Mouse (Mus musculus) gastrocnemius, postnatal 10 days (tissue): Measurements from ENCODE around the gene Plekha6. TPM values are rescaled to one million over a fixed set of nuclear protein-coding genes. Genes with fewer than 3 reads are reported as not detected.

Source experiments
- DNase-seq: peaks from one replicate; pipeline ENCODE4 v3.0.0; 2021; ENCODE audit warnings: mixed read lengths
- total RNA-seq, 2 experiments: library from RNA; stranded (reverse); gene quantifications; 2 replicates each; pipeline ENCODE4 v1.2.3; 2021

Plekha6 gene
- total RNA-seq, 2 experiments from 2014 or later, result 17.2 to 23.3 TPM

DNA sequence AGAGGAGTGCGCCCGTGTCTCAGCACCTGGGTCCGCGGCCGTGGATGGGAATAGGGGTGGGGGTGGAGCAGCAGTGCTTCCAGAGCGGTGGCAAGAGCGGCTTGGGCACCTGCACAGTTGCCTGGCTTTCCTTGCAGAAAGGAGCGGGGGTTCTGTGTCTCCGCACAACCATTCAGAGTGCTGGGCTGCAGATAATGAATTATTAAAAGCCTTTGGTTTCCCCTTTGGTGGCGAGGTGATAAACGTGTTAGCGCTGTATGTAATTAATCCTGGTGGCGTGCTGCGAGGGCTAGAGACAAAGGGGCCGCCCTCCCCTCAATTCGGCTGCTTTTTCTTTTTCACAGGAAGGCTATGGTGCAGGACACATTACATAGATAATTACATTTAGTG lies 18.7 kb downstream of the Plekha6 start:
- DNase-seq, result no peak

DNA sequence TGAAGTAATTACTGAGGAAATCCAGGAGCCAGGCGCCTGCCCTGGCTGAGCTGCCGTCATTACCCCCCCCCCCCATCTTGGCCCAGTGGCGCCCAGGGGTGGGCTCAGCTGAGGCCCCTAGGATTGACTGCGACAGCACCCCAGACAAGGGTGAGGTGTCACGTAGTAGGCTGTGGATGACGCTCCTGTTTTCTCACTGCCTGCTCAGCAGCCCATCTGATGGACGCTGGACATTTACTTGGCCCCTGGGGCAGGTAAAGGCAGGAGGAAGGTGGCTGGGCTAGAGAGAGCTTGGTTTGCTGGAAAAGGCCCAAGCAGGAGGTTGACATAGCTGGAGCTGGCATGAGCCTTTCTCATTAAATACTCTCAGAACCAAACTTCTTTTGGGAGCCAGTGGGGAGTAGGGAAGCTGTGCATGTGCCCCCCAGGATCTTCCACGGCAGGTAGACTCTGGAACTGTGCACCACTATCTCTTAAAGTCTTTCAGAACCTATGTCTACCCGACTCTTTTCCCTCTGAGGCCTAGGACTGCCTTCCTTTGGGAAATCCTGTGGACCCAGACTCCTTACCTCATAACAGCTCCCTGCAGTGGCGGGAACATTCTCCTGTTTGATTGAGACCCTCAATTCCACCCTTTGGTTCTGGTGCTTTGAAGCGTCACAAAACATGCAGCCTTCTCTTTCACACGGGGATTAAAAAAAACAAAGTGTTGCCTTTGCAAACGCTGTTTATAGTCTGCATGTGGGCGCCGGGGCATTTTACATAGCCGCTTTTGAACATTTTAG lies 19.3 kb downstream of the Plekha6 start:
- DNase-seq, result no peak

DNA sequence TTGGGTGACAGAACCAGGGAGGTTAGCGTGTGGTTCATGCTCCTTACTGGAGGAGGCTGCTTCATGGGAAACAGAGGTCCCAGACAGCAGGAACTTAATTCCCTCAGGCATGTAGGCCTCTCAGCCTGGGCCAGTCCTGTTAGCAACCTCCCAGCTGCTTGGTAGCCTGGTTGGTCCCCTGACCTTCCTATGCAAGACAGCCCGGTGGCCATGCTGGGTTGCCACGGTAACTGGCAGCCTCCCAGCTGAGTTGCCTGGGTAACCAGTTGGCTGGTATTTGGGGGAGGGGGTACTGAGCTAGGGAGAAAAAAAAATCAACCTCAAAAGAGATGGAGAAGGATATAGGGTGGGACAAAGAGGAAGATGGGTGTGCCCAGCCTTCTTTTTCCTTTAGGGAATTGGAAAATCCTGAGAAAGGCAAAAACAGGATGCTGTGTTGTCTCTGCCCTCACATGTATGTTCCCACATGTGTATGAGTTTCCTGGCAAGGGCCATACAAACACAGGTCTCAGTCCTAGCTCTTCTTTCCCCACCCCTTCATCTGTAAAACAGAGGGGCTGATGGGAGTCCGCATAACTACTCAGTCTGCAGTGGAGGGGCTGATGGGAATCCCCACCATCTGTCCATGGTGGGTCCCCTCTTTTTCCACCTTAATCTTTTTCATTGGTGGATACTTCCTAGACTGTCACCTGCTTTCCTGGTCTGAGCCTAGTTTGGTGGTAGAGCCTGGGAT lies 24.1 kb downstream of the Plekha6 start:
- no peak for DNase-seq

- no peak for DNase-seq
Observed at GRCm38 (mm10) chr1:133188719-133189118, 24.7 kb downstream of the Plekha6 start.

DNA sequence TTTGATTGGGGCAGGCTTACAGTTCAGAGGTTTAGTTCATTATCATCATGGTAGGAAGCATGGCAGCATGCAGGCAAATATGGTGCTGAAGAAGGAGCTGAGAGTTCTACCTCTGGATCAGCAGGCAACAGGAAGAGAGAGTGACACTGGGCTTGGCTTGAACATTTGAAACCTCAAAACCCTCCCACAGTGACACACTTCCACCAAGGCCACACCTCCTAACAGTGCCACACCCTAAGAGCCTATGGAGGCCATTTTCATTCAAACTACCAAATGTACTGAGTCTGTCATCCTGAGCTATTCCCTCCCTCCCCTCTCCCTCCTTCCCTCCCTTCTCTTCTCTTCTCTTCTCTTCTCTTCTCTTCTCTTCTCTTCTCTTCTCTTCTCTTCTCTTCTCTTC lies 25.5 kb downstream of the Plekha6 start:
- no peak for DNase-seq

DNA sequence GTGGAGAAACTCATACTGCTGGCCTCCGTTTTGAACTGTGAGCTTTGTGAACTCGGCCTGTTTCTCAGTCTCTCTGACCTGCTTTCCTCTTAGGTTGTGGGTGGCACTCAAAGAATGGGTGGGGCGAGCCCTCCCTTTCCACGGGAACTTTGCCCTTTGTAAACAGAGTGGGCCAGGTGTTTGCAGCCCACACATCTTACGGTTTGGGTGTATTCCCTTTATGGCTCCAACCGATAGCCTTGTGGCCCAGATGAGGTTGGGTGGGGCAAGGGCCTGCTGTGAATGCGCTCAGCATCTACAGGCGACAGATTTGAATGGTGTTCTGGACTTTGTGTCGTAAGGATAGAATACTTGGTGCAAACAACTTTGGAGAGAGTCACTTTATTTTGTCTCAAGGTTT lies 26.5 kb downstream of the Plekha6 start:
- DNase-seq, result no peak

DNA sequence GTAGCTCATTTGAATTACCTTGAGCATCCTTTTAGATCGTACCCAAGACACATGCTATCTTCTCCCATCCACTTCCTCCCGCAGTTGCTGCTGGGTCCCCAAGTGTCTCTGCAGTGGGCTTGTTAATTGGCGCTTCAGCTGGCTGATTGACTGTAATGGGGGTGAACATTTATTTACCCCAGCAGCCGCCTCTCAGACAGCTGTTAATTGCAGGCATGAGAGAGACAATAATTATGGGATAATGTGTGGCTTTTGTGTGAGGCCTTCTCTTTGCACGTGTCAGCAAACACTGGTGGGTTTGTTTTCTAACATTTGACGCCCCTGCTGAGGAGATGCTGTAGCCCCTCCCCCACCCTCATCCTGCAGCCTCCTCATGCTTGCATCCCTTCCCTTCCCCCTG lies 32.2 kb downstream of the Plekha6 start:
- no peak for DNase-seq

DNA sequence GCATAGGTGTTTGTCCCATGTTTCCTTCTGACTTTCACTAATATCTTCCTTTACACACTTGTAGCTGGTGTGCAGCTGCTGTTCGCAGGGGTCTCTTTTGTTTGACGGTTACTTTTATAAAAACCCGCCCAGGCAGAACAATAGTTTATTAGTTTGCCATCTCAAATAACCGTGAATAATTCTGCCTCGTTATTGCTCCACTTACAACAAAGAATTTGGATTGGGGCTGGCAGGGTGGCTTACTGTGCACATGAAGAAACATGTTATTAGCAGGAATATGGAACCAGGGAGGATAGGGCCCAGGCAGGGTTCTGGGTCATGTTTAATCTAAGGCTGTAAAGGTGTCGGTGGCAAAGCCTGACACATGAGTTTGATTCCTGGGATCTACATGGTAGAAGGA lies 33.3 kb downstream of the Plekha6 start:
- no peak for DNase-seq

- no peak for DNase-seq
Observed at GRCm38 (mm10) chr1:133199706-133200105, 35.7 kb downstream of the Plekha6 start.

- DNase-seq, result no peak
Observed at GRCm38 (mm10) chr1:133201499-133201898, 37.5 kb downstream of the Plekha6 start.

GRCm38 (mm10) chr1:133203701-133204100 lies 39.7 kb downstream of the Plekha6 start:
- no peak for DNase-seq

GRCm38 (mm10) chr1:133204341-133204849 lies 40.4 kb downstream of the Plekha6 start:
- no peak for DNase-seq

- DNase-seq, result no peak
Observed at GRCm38 (mm10) chr1:133204985-133205384, 41.0 kb downstream of the Plekha6 start.

- DNase-seq, result no peak
Observed at GRCm38 (mm10) chr1:133208086-133208815, 44.2 kb downstream of the Plekha6 start.

GRCm38 (mm10) chr1:133209036-133209435 lies 45.0 kb downstream of the Plekha6 start:
- no peak for DNase-seq

DNA sequence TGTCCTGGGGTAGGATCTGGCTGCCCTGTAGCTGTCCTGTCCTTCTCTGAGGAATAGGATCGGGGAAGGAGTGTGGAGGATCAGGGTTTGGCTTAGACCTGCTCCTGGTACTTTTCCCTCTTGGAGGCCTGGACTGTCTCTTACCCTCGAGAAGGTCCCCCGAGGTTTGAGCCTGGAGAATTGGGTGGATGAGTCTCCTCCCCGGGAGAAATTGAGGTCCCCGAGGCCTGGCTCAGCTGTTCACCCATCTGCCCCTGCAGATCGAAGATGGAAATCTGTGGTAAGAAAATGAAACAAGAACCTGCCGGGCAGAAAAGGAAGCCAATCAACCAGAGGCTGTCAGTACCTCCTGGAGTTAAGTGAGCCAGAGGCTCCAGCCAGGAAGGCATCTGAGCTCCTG lies 45.5 kb downstream of the Plekha6 start:
- DNase-seq, result no peak

- DNase-seq, result no peak
Observed at GRCm38 (mm10) chr1:133209901-133210516, 46.0 kb downstream of the Plekha6 start.

DNA sequence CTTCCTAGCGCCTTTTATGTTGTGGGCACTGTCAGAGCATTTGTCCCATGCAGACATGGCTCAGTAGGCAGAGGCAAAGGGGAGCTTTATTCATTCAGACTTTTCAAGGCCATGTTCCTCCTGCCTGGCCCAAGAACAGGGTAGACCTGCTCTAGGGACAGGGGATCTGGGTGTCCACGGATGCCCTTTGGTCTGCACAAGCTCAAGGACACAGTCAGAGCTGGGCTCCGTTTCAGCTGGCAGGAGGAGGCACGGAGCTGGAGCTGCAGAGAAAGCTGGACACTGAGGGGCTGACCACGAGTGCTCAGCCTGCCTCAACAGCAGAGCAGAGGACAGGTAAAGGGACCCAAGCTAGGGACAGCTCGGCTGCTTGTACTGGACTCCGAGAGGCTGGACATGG lies 46.8 kb downstream of the Plekha6 start:
- peak; percentile 37 for DNase-seq

- DNase-seq, result no peak
Observed at GRCm38 (mm10) chr1:133212273-133212672, 48.3 kb downstream of the Plekha6 start.

DNA sequence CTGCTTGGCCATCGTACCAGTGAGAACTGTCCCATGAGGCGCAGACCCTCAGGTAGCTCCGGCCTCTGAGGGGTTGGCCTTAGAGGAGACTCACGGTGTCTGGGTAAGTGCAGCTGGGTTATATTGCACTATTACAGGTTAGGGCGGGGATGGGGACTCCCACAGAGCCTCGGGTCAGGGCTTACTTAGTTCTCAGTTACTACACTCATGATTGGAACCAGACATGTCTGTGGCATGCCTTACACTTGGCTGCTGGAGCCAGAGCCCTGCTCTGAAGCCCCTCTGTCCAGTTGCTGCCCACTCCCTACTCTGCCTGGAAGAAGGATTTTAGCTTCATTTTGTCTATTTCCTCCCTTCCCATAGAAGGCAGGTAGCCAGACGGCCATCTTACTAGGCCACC lies 49.1 kb downstream of the Plekha6 start:
- DNase-seq, result no peak

GRCm38 (mm10) chr1:133213901-133214300 lies 49.9 kb downstream of the Plekha6 start:
- no peak for DNase-seq

GRCm38 (mm10) chr1:133214672-133215359 lies 50.8 kb downstream of the Plekha6 start:
- DNase-seq, result no peak
